Mouse (Mus musculus) ES-E14 (cell line): Measurements from ENCODE around the gene Prrx2. TPM values are rescaled to one million over a fixed set of nuclear protein-coding genes. Genes with fewer than 3 reads are reported as not detected.

ENCODE experiments used
- DNase-seq: peaks from one replicate; pipeline ENCODE4 v3.0.0-alpha.2; 2013; ENCODE audit warnings: low read depth, low spot score
- H3K27ac ChIP-seq: 2 replicates; pipeline ENCODE4 v1.5.1; 2012; ENCODE audit warnings: low read depth, mild to moderate bottlenecking, low read length, moderate library complexity, mixed read lengths; ENCODE audit not compliant: poor library complexity, insufficient read depth, severe bottlenecking
- H3K36me3 ChIP-seq: 2 replicates; pipeline ENCODE4 v1.6.1; 2012; ENCODE audit warnings: mild to moderate bottlenecking, low read length, moderate library complexity, mixed read lengths; ENCODE audit not compliant: control insufficient read depth, poor library complexity, insufficient read depth, severe bottlenecking
- H3K4me1 ChIP-seq, 2 experiments: fragments of 150-350 bp in 1 of 2; sonication (generic) in 1 of 2; 2 replicates each; pipeline ENCODE4 v1.6.1; 2012; ENCODE audit warnings: low read length in 2 of 2, mild to moderate bottlenecking in 1 of 2, mixed read lengths in 1 of 2; ENCODE audit not compliant: control insufficient read depth in 2 of 2, insufficient read depth in 2 of 2, poor library complexity in 1 of 2
- H3K4me3 ChIP-seq, 2 experiments: fragments of 150-350 bp in 1 of 2; sonication (generic) in 1 of 2; 2 replicates each; pipeline ENCODE4 v1.5.1; 2012; ENCODE audit warnings: low read length in 2 of 2, low read depth in 1 of 2, mild to moderate bottlenecking in 1 of 2, mixed read lengths in 1 of 2; ENCODE audit not compliant: insufficient read depth in 1 of 2, poor library complexity in 1 of 2, severe bottlenecking in 1 of 2
- H3K9ac ChIP-seq: 2 replicates; pipeline ENCODE4 v1.6.1; 2012; ENCODE audit warnings: low read depth, mild to moderate bottlenecking, low read length, mixed read lengths; ENCODE audit not compliant: poor library complexity, insufficient read depth, severe bottlenecking
- H3K9me3 ChIP-seq: fragments of 150-350 bp; sonication (generic); 2 replicates; pipeline ENCODE4 v1.6.1; 2012; ENCODE audit warnings: low read depth, mild to moderate bottlenecking, low read length; ENCODE audit not compliant: control insufficient read depth, insufficient read depth
- CHD2 ChIP-seq: IDR thresholded peaks from 2 replicates; pipeline ENCODE4 v1.6.1; 2014; ENCODE audit warnings: mild to moderate bottlenecking, low read depth, low read length, inconsistent platforms
- HCFC1 ChIP-seq: IDR thresholded peaks from 2 replicates; pipeline ENCODE4 v1.6.1; 2012; ENCODE audit warnings: low read length, inconsistent platforms, borderline replicate concordance; ENCODE audit not compliant: insufficient read depth
- MAFK ChIP-seq: IDR thresholded peaks from 2 replicates; pipeline ENCODE4 v1.6.1; 2014; ENCODE audit warnings: mild to moderate bottlenecking, low read depth, low read length, inconsistent platforms; ENCODE audit not compliant: insufficient read depth
- ZC3H11A ChIP-seq: IDR thresholded peaks from 2 replicates; pipeline ENCODE4 v1.6.1; 2012; ENCODE audit warnings: low read depth, mild to moderate bottlenecking, inconsistent platforms, low read length, borderline replicate concordance
- ZNF384 ChIP-seq: IDR thresholded peaks from 2 replicates; pipeline ENCODE4 v1.6.1; 2012; ENCODE audit warnings: low read depth, low read length, inconsistent platforms
- in situ Hi-C, 2 experiments: fragments of 600-800 bp; cut with MboI; formaldehyde crosslinking; loops; one replicate each; pipeline ENCODE4 v1.15.1; 2025; ENCODE audit warnings: low sequenced_read_pairs in 2 of 2, inconsistent platforms in 1 of 2; ENCODE audit not compliant: unreplicated experiment in 2 of 2
- total RNA-seq: library from RNA; depleted of rRNA; stranded (reverse); fragments of 300-350 nt; gene quantifications from 2 replicates; pipeline ENCODE4 v1.2.3, GENCODE M21; 2012

Prrx2 gene
- total RNA-seq, 1 experiment = 16.2 TPM

DNA sequence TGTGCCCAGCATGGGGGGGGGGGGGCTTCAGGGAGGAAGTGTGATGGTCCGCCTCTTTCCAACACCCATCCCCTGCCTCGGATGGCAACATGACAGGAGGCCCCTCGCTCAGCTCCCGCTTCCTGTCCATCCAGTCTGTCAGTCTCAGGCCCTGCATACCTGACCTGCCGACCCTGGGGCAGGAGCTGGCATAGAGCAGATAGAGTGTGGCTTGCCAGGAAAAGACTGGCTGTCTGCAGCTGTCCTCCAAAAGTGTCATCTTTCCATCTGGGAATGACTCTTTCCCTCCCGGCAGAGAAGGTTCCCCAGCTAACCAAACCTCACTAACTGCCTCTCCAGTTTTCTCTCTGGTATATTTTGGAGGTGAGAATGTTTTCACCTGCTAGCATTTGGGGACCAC is 15.8 kb downstream of the Prrx2 start:
- Histone ChIP-seq H3K36me3 (no peaks in the 10 kb centered on the region), H3K9ac (no peak overlapping the region), H3K4me3 (no peak overlapping the region), H3K9me3 (no peaks in the 10 kb centered on the region), H3K27ac (no peak overlapping the region), H3K4me1 (peaks cover 5 to 12% of the 10 kb centered on the region in 2 experiments; a peak in 1 of 4 replicates)
- DNase-seq = no peak
- in situ Hi-C loops = no loop called here
- TF ChIP-seq ZNF384 = no peak
- no peak for TF ChIP-seq MAFK
- TF ChIP-seq ZC3H11A = no peak
- TF ChIP-seq HCFC1 = no peak
- TF ChIP-seq CHD2 = no peak

DNA sequence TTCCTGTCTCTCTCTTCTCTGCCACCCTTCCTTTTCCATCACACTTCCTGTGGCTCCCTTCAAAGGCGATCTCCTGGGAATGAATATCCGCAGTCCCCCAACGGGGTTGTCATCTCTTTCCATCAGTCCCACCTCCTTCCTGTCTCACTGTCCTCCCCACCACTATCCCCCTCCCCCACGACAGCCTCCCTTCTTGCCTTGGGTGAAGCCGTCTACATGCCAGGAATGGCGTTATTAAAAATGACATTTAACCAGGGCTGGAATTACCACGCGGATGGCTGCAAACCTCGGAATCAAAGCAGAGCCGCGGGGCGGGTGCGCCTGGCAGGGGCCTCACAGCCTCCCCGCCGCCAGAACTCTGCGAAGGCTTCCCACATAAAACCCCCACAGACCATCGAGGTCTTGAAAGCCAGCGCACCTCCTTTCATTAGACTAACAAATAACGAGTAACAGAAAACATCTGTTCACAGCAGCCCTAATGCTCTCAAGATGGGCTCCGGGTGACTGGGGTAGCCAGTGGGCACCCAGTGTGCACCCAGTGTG is 18.1 kb downstream of the Prrx2 start:
- Histone ChIP-seq H3K27ac (no peak overlapping the region), H3K36me3 (no peaks in the 10 kb centered on the region), H3K4me1 (peaks cover 3 to 9% of the 10 kb centered on the region in 2 experiments; a peak in 1 of 4 replicates), H3K4me3 (peak overlapping the region in 1 of 2 experiments; percentile 17; a peak in 2 of 4 replicates), H3K9ac (no peak overlapping the region), H3K9me3 (no peaks in the 10 kb centered on the region)
- TF ChIP-seq CHD2 (no peak), HCFC1 (no peak), ZC3H11A (no peak), ZNF384 (no peak), MAFK (no peak)
- in situ Hi-C loops = no loop called here
- no peak for DNase-seq

DNA sequence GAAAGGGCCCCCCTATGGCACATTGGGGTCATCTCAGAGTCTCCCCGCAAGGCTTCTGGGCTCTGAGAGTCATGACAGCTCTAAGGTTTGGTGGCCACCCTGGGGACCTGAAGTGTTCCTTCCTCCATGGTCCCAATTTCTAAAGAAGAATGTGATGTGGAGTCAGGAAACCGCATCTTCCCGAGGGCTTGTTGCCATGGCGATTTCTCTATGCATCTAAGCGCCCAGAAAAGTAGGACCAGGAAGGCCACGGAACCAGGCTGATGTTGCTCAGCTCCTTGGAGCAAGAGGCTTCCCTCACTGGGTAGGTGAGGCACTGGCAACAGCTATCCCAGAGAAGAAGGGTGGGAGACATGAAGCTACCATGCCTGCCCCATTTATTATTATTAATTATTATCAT is 22.3 kb downstream of the Prrx2 start:
- in situ Hi-C loops = no loop called here
- Histone ChIP-seq H3K9ac (no peak overlapping the region), H3K4me3 (no peak overlapping the region), H3K36me3 (no peaks in the 10 kb centered on the region), H3K4me1 (peaks cover 3 to 13% of the 10 kb centered on the region in 2 experiments; a peak in 2 of 4 replicates), H3K27ac (no peak overlapping the region), H3K9me3 (no peaks in the 10 kb centered on the region)
- no peak for TF ChIP-seq HCFC1
- TF ChIP-seq ZNF384 = no peak
- TF ChIP-seq CHD2 = no peak
- no peak for TF ChIP-seq MAFK
- TF ChIP-seq ZC3H11A = no peak
- no peak for DNase-seq

DNA sequence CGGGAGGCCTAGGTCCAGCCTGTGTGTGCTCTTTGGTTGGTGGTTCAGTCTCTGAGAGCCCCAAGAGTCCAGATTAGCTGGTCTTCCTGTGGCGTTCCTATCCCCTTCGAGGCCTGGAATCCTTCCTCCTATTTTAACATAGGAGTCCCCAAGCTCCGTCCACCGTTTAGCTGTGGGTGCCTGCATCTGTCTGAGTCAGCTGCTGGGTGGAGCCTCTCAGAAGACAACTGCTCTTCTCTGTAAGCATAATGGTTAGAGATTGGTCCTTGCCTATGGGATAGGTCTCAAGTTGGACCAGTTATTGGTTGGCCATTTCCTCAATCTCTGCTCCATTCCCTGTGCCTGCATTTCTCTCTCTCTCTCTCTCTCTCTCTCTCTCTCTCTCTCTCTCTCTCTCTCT is 25.0 kb downstream of the Prrx2 start:
- Histone ChIP-seq H3K36me3 (no peaks in the 10 kb centered on the region), H3K4me1 (peaks cover 7 to 15% of the 10 kb centered on the region in 2 experiments), H3K9ac (no peak overlapping the region), H3K27ac (no peak overlapping the region), H3K9me3 (no peaks in the 10 kb centered on the region), H3K4me3 (no peak overlapping the region)
- DNase-seq = no peak
- TF ChIP-seq ZNF384 (no peak), CHD2 (no peak)
- in situ Hi-C loops = no loop called here

DNA sequence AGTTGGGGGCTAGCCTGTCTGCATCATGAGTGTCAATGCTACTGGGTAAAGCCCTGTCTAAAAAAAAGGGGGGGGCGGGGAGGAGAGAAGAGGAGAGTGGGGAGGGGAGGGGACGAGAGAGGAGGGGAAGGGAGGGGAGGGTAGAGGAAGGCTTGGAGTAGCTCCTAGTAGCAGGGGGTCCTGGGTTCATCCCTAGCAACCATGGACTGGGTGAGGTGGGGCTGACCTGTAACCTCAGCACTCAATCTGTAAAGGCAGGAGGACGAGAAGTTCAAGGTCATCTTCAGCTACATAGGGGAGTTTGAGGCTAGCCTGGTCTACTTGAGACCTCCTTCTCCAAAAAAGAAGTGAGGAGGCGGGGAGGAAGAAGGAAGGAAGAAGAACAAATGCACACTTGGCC is 27.3 kb downstream of the Prrx2 start:
- DNase-seq = no peak
- Histone ChIP-seq H3K4me1 (peaks cover 7 to 16% of the 10 kb centered on the region in 2 experiments), H3K36me3 (no peaks in the 10 kb centered on the region), H3K4me3 (no peak overlapping the region), H3K27ac (no peak overlapping the region), H3K9ac (no peak overlapping the region), H3K9me3 (no peaks in the 10 kb centered on the region)
- in situ Hi-C loops = no loop called here
- TF ChIP-seq MAFK = no peak
- TF ChIP-seq ZC3H11A = no peak
- no peak for TF ChIP-seq ZNF384
- TF ChIP-seq HCFC1 = no peak
- TF ChIP-seq CHD2 = no peak
